Mouse (Mus musculus) liver, embryonic 13.5 days (tissue): ENCODE results near the gene Arg2. TPM values are rescaled to one million over a fixed set of nuclear protein-coding genes. Genes with fewer than 3 reads are reported as not detected.

ENCODE experiments used
- ATAC-seq: fragments of 200-750 bp; cut with Nextera tagmentation; 2 replicates; pipeline ENCODE4 v1.8.0; 2017; ENCODE audit warnings: low read depth, mild to moderate bottlenecking, moderate number of reproducible peaks, moderate library complexity
- DNase-seq: peaks from one replicate; pipeline ENCODE4 v3.0.0; 2022
- H3K27ac ChIP-seq: fragments of 300-500 bp; sonication (generic); 2 replicates; pipeline ENCODE4 v1.5.1; 2015; ENCODE audit warnings: moderate library complexity, mild to moderate bottlenecking, inconsistent platforms
- H3K27me3 ChIP-seq: fragments of 300-500 bp; sonication (generic); 2 replicates; pipeline ENCODE4 v1.6.1; 2015; ENCODE audit warnings: mild to moderate bottlenecking, inconsistent platforms
- H3K36me3 ChIP-seq: fragments of 300-500 bp; sonication (generic); 2 replicates; pipeline ENCODE4 v1.6.1; 2015; ENCODE audit warnings: mild to moderate bottlenecking, inconsistent platforms
- H3K4me1 ChIP-seq: fragments of 300-500 bp; sonication (generic); replicated peaks from 2 replicates; pipeline ENCODE4 v1.6.1; 2015; ENCODE audit warnings: inconsistent platforms
- H3K4me2 ChIP-seq: fragments of 300-500 bp; sonication (generic); 2 replicates; pipeline ENCODE4 v1.6.1; 2015; ENCODE audit warnings: inconsistent platforms, mild to moderate bottlenecking, moderate library complexity
- H3K4me3 ChIP-seq: fragments of 300-500 bp; sonication (generic); replicated peaks from 2 replicates; pipeline ENCODE4 v1.5.1; 2015; ENCODE audit warnings: mild to moderate bottlenecking, inconsistent platforms
- H3K9ac ChIP-seq: fragments of 300-500 bp; sonication (generic); 2 replicates; pipeline ENCODE4 v1.6.1; 2015; ENCODE audit warnings: mild to moderate bottlenecking, inconsistent platforms
- H3K9me3 ChIP-seq: fragments of 300-500 bp; sonication (generic); replicated peaks from 2 replicates; pipeline ENCODE4 v1.6.1; 2016; ENCODE audit warnings: inconsistent platforms
- WGBS: fragments of 180-500 bp; shearing (Covaris S2); methylation state at CpG from one replicate; pipeline ENCODE4 v1.1.7; 2015; ENCODE audit not compliant: insufficient replicate concordance; 5-methylcytosine and 5-hydroxymethylcytosine counted together
- polyA plus RNA-seq: library from polyadenylated mRNA; unstranded; fragments of >200 nt; fragmentation: Nextera tagmentation; extraction: Ambion mirVana; gene quantifications from 2 replicates; pipeline ENCODE4 v1.2.1, GENCODE M21; 2015

Arg2 gene
- polyA plus RNA-seq, 1 experiment from 2014 or later, result 0.14 TPM

- Histone ChIP-seq H3K4me3 (no peak overlapping the region), H3K4me2 (no peak overlapping the region)
- ATAC-seq, result no peak
These were observed 1.3 kb downstream of the Arg2 start for GRCm38 (mm10) chr12:79131706-79132460.

GRCm38 (mm10) chr12:79134676-79135075, 4.1 kb downstream of the Arg2 start:
- Histone ChIP-seq H3K27ac (no peak overlapping the region), H3K9me3 (no peaks in the 10 kb centered on the region), H3K36me3 (no peaks in the 10 kb centered on the region), H3K27me3 (peaks cover 52% of the 10 kb centered on the region), H3K9ac (no peak overlapping the region), H3K4me2 (no peak overlapping the region), H3K4me1 (peaks cover 12% of the 10 kb centered on the region), H3K4me3 (no peak overlapping the region)
- DNase-seq (no peak), ATAC-seq (no peak)
- 20% methylated on average over 8 of the region's 8 CpGs for WGBS

More at GRCm38 (mm10) chr12:79131706-79132460, 1.3 kb downstream of the Arg2 start:
- no peak overlapping the region for H3K27ac ChIP-seq
- H3K36me3 ChIP-seq, result no peaks in the 10 kb centered on the region
- WGBS, result 19% methylated on average over 5 of the region's 5 CpGs
- H3K9me3 ChIP-seq, result no peaks in the 10 kb centered on the region
- DNase-seq, result no peak
- H3K27me3 ChIP-seq, result peaks cover 56% of the 10 kb centered on the region
- H3K9ac ChIP-seq, result no peak overlapping the region
- H3K4me1 ChIP-seq, result peaks cover 12% of the 10 kb centered on the region

DNA sequence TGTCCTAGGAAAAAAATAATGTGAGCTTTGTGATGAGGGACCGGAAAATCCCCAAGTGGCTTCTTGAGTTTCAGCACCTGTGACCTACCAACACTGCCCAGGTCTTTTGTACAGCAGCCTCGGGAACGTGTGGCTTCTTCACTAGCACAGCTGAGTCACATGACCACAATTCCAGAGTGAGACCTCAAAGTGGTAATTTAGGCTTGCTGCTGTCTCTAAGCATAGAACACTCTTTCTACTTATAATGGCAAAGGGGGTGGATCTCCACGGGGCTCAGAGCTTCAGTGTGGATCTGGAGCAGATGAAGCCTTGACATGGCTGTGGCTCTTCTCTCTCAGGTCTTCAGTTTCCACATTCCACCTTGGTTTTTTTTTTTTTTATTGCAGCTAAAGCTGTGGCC, 4.5 kb downstream of the Arg2 start:
- WGBS, result 39% methylated on average over 4 of the region's 4 CpGs
- no peak for ATAC-seq

GRCm38 (mm10) chr12:79136949-79137348, 6.4 kb downstream of the Arg2 start:
- Histone ChIP-seq H3K4me3 (no peak overlapping the region), H3K9me3 (no peaks in the 10 kb centered on the region), H3K9ac (no peak overlapping the region), H3K36me3 (no peaks in the 10 kb centered on the region), H3K4me1 (no peaks in the 10 kb centered on the region), H3K27me3 (peaks cover 29% of the 10 kb centered on the region), H3K27ac (no peak overlapping the region), H3K4me2 (no peak overlapping the region)
- no peak for DNase-seq
- WGBS, result 60% methylated on average over 7 of the region's 7 CpGs
- ATAC-seq, result no peak

More for the DNA sequence above, 4.5 kb downstream of the Arg2 start:
- Histone ChIP-seq H3K4me2 (no peak overlapping the region), H3K36me3 (no peaks in the 10 kb centered on the region), H3K4me3 (no peak overlapping the region), H3K9ac (no peak overlapping the region), H3K9me3 (no peaks in the 10 kb centered on the region), H3K4me1 (peaks cover 12% of the 10 kb centered on the region), H3K27ac (no peak overlapping the region), H3K27me3 (peaks cover 48% of the 10 kb centered on the region)
- DNase-seq, result no peak

DNA sequence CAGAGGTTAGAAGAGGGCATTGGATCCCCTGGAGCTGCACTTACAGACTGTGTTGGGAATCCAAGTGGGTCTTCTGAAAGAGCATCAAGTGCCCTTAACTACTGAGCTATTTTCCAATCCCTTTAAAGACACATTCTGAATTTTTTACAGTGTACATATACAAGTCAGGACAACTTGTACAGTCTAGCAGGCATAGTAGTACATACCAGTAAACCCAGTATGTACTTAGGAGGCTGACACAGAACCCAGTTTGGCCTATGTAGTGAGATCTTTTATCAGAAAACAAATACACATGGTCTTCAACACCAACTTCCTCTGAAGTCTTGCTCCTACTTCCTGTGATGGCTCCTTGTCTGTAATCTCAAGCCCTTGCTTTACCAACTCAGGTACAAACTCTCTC, 8.4 kb downstream of the Arg2 start:
- no peak overlapping the region for H3K4me3 ChIP-seq
- H3K4me1 ChIP-seq, result no peaks in the 10 kb centered on the region
- no peak for DNase-seq
- H3K4me2 ChIP-seq, result no peak overlapping the region
- H3K9me3 ChIP-seq, result no peaks in the 10 kb centered on the region
- no peaks in the 10 kb centered on the region for H3K36me3 ChIP-seq
- no peak overlapping the region for H3K9ac ChIP-seq
- peaks cover 9% of the 10 kb centered on the region for H3K27me3 ChIP-seq
- ATAC-seq, result no peak
- H3K27ac ChIP-seq, result no peak overlapping the region

DNA sequence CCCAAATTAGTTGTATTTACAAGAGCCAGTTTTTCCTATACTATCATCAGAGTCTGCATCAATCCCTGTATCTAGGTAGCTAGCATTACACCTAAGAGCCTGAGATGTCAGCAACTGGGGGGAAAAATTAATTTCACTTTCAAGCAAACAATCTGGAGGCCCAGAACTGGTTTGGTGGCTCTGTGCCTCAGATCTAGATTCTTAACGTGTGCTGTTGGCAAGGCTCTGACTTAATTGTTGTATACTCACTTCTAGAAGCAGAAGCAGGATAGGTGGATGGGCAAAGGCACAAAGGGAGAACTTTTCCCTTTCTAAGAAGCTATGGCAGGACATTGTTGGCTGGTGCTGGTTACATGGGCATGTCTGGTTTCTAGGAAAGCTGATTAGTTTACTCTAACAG, 8.8 kb downstream of the Arg2 start:
- no peak overlapping the region for H3K4me3 ChIP-seq
- H3K27me3 ChIP-seq, result peaks cover 7% of the 10 kb centered on the region
- DNase-seq, result no peak
- no peaks in the 10 kb centered on the region for H3K9me3 ChIP-seq
- H3K27ac ChIP-seq, result no peak overlapping the region
- 44% methylated on average over 1 of the region's 1 CpGs for WGBS
- no peaks in the 10 kb centered on the region for H3K4me1 ChIP-seq
- no peak for ATAC-seq
- no peak overlapping the region for H3K4me2 ChIP-seq
- H3K9ac ChIP-seq, result no peak overlapping the region
- H3K36me3 ChIP-seq, result no peaks in the 10 kb centered on the region

- H3K27me3 ChIP-seq, result no peaks in the 10 kb centered on the region
- H3K4me3 ChIP-seq, result no peak overlapping the region
- H3K9ac ChIP-seq, result no peak overlapping the region
- 68% methylated on average over 2 of the region's 2 CpGs for WGBS
- H3K36me3 ChIP-seq, result no peaks in the 10 kb centered on the region
- ATAC-seq, result no peak
- H3K27ac ChIP-seq, result no peak overlapping the region
- H3K9me3 ChIP-seq, result no peaks in the 10 kb centered on the region
- H3K4me2 ChIP-seq, result no peak overlapping the region
- no peak for DNase-seq
- no peaks in the 10 kb centered on the region for H3K4me1 ChIP-seq
These were observed 10.2 kb downstream of the Arg2 start for GRCm38 (mm10) chr12:79140811-79141210.

DNA sequence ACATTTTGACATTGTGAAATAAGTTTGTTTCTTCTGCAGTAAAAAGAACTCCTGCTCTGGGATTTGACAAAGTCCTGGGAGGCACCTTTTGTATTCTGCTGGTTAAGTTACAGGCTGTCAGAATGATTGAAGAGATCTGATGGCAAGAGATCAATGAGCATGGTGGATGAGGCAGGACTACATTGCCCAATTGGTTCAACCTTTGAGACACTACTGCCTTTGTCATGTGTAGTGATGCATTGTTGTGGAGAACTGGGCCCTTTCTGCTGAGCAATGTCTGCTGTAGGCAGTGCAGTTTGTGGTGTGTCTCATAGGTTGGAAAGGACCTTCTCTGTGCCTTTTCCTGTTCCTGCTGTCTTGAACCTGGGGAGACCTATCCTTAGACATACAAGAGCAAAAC, 10.8 kb downstream of the Arg2 start:
- Histone ChIP-seq H3K4me3 (no peak overlapping the region), H3K27ac (no peak overlapping the region), H3K9ac (no peak overlapping the region), H3K27me3 (no peaks in the 10 kb centered on the region), H3K36me3 (no peaks in the 10 kb centered on the region), H3K4me2 (no peak overlapping the region), H3K4me1 (no peaks in the 10 kb centered on the region), H3K9me3 (no peaks in the 10 kb centered on the region)
- ATAC-seq, result no peak
- no peak for DNase-seq

- H3K36me3 ChIP-seq, result peaks cover 6% of the 10 kb centered on the region; the same call in 1 of the 2 replicates
- H3K9ac ChIP-seq, result no peak overlapping the region
- no peaks in the 10 kb centered on the region for H3K9me3 ChIP-seq
- ATAC-seq, result no peak
- no peaks in the 10 kb centered on the region for H3K4me1 ChIP-seq
- H3K4me3 ChIP-seq, result no peak overlapping the region
- DNase-seq, result no peak
- WGBS, result 89% methylated on average over 6 of the region's 6 CpGs
- H3K27ac ChIP-seq, result no peak overlapping the region
- H3K27me3 ChIP-seq, result no peaks in the 10 kb centered on the region
- H3K4me2 ChIP-seq, result no peak overlapping the region
These were observed 19.1 kb downstream of the Arg2 start for GRCm38 (mm10) chr12:79149653-79150052.

DNA sequence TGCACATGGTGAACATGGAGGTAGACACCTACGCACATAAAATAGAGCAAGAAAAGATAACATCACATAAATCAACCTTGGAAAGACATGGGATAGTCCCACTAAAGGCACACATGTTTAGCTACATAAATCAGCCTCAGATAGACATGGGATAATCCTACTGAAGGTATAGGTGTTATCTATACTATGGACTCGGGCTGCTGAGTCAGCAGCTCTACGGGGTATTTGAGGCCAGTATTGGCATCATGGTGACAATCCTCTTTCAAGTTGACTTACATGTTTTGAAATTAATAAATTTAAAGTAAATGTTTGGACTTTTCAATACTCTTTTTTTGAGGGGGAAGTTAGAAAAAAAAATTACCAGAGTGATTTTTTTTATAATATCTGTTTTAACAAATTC, 32.3 kb downstream of the Arg2 start:
- no peak overlapping the region for H3K4me2 ChIP-seq
- H3K36me3 ChIP-seq, result peaks cover 68% of the 10 kb centered on the region
- WGBS, result 71% methylated on average over 3 of the region's 3 CpGs
- H3K9me3 ChIP-seq, result no peaks in the 10 kb centered on the region
- no peak for DNase-seq
- H3K4me1 ChIP-seq, result no peaks in the 10 kb centered on the region
- no peak for ATAC-seq
- no peak overlapping the region for H3K27ac ChIP-seq
- no peaks in the 10 kb centered on the region for H3K27me3 ChIP-seq
- H3K4me3 ChIP-seq, result no peak overlapping the region
- H3K9ac ChIP-seq, result no peak overlapping the region

GRCm38 (mm10) chr12:79169173-79169572, 38.6 kb downstream of the Arg2 start:
- Histone ChIP-seq H3K27me3 (no peaks in the 10 kb centered on the region), H3K9me3 (no peaks in the 10 kb centered on the region), H3K9ac (no peak overlapping the region), H3K4me2 (no peak overlapping the region), H3K36me3 (peaks cover 16% of the 10 kb centered on the region), H3K4me3 (no peak overlapping the region), H3K27ac (no peak overlapping the region), H3K4me1 (peaks cover 26% of the 10 kb centered on the region)
- no peak for DNase-seq
- no peak for ATAC-seq

DNA sequence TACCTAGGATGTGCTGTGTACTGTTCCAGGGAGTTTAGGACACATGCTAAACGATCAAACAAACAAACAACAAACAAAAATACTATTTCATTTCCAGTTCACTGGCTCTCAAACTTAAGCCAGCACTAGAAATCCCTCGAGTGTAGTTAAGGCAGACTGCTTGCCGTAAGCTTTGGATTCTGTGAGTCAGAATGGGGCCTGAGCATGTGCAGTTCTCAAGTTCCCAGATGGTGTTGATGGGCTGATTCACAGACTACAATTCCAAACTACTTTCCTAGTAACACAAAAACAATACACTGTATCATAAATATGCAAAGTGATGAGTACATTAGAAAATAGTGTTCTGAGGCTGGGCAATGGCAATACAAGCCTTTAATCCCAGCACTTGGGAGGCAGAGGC, 39.8 kb downstream of the Arg2 start:
- Histone ChIP-seq H3K4me3 (no peak overlapping the region), H3K36me3 (peaks cover 10% of the 10 kb centered on the region), H3K9ac (peak overlapping the region; percentile 9; the same call in 1 of the 2 replicates), H3K4me1 (peaks cover 31% of the 10 kb centered on the region), H3K27ac (no peak overlapping the region), H3K4me2 (no peak overlapping the region), H3K9me3 (no peaks in the 10 kb centered on the region), H3K27me3 (no peaks in the 10 kb centered on the region)
- DNase-seq (no peak), ATAC-seq (no peak)
- WGBS, result 73% methylated on average over 3 of the region's 3 CpGs
